Mouse (Mus musculus) heart, postnatal 0 days (tissue): ENCODE data around the gene Lpin1. TPM values are rescaled to one million over a fixed set of nuclear protein-coding genes. Genes with fewer than 3 reads are reported as not detected.

Source experiments
- ATAC-seq: fragments of 200-750 bp; cut with Nextera tagmentation; 2 replicates; pipeline ENCODE4 v1.8.0; 2017; ENCODE audit warnings: low read depth, moderate number of reproducible peaks, moderate library complexity; ENCODE audit not compliant: insufficient read depth
- DNase-seq: peaks from one replicate; pipeline ENCODE4 v3.0.0-alpha.2; 2016; ENCODE audit warnings: low spot score
- H3K27ac ChIP-seq: fragments of 300-500 bp; sonication (generic); 2 replicates; pipeline ENCODE4 v1.5.1; 2014; ENCODE audit warnings: low read depth, mild to moderate bottlenecking
- H3K27me3 ChIP-seq: fragments of 300-500 bp; sonication (generic); 2 replicates; pipeline ENCODE4 v1.6.1; 2014; ENCODE audit warnings: low read length, mixed read lengths; ENCODE audit not compliant: control insufficient read depth, insufficient read depth
- H3K36me3 ChIP-seq: fragments of 300-500 bp; sonication (generic); replicated peaks from 2 replicates; pipeline ENCODE4 v1.6.1; 2014; ENCODE audit warnings: low read length, mixed read lengths; ENCODE audit not compliant: control insufficient read depth, insufficient read depth
- H3K4me1 ChIP-seq: fragments of 300-500 bp; sonication (generic); 2 replicates; pipeline ENCODE4 v1.6.1; 2014; ENCODE audit warnings: antibody characterized with exemption; ENCODE audit not compliant: control insufficient read depth, insufficient read depth
- H3K4me2 ChIP-seq: fragments of 300-500 bp; sonication (generic); 2 replicates; pipeline ENCODE4 v1.6.1; 2014; ENCODE audit warnings: low read depth, mild to moderate bottlenecking, low read length, moderate library complexity
- H3K4me3 ChIP-seq: fragments of 300-500 bp; sonication (generic); 2 replicates; pipeline ENCODE4 v1.5.1; 2014; ENCODE audit warnings: low read depth, low read length
- H3K9ac ChIP-seq: fragments of 300-500 bp; sonication (generic); replicated peaks from 2 replicates; pipeline ENCODE4 v1.6.1; 2014; ENCODE audit warnings: low read depth, low read length, mixed read lengths
- H3K9me3 ChIP-seq: fragments of 300-500 bp; sonication (generic); replicated peaks from 2 replicates; pipeline ENCODE4 v1.6.1; 2016; ENCODE audit warnings: low read length; ENCODE audit not compliant: control insufficient read depth
- CTCF ChIP-seq: IDR thresholded peaks from 2 replicates; pipeline ENCODE4 v1.5.1; 2016; ENCODE audit warnings: antibody characterized with exemption, control low read depth, low read depth
- EP300 ChIP-seq: IDR thresholded peaks from 2 replicates; pipeline ENCODE4 v1.6.1; 2016; ENCODE audit warnings: antibody characterized with exemption, low read depth
- WGBS: fragments of 180-500 bp; shearing (Covaris S2); extraction: QIAGEN DNeasy Blood & Tissue Kit; methylation state at CpG from one replicate; pipeline ENCODE4 v1.1.7; 2014; 5-methylcytosine and 5-hydroxymethylcytosine counted together
- polyA plus RNA-seq: library from polyadenylated mRNA; unstranded; fragments of >200 nt; fragmentation: Nextera tagmentation; extraction: Ambion mirVana; gene quantifications from 2 replicates; pipeline ENCODE4 v1.2.1, GENCODE M21; 2015
- total RNA-seq: library from RNA; depleted of rRNA; stranded (reverse); fragments of >200 nt; gene quantifications from 2 replicates; pipeline ENCODE4 v1.2.3, GENCODE M21; 2014; ENCODE audit warnings: low replicate concordance

The Lpin1 gene
- total and polyA plus RNA-seq, 2 experiments from 2014 or later, result 11.1 to 24.8 TPM

DNA sequence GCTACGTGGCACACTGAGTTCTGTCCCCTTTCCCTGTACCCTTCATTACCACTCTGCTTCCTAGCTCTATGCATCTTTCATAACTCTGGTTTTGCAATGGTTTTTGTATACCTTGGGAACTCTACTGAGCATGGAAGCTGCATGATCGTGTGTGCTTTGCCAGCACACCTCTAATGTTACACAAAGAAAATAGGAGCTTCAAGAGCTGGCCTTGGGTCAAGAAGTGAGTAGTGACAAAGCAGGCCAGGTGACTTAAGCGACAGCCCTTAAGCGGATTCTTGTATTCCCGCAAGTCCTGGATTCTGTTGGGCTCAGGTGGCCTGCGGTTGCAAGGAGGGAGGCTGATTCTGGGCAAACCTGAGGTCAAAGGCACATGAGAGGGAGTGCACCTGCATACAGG lies 37.5 kb upstream of the Lpin1 start:
- 92% methylated on average over 6 of the region's 6 CpGs for WGBS
- TF ChIP-seq EP300, result no peak
- TF ChIP-seq CTCF, result no peak

DNA sequence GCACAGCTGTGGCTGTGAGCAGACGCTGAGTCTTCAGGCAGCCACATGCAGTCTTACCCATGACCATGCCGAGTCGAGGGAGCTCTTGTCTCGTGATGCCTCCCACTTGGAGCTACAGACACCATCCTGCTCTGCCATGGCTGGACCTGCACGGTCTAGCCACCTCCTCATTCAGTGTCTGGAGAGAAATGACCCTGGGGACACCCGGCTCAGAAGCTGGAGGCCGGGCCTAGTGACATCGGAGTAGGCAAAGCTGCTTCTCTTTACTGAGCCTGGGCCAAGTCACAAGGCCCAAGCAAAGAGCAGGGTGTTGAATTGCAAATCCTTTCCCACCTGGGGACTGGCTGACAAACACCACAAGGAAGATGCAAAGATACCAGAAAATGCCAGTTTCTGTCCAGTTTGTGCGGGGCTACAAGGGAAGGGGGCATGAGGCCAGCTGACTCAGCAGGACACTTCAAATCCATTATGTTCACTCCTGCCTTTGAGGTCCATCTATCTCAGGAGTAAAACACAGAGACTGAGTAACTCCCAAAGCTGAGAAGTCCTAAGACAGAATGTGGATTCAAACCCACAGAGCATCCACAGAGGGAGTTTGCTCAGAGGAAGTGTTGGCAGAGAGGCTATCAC lies 36.1 kb upstream of the Lpin1 start:
- no peaks in the 10 kb centered on the region for H3K27me3 ChIP-seq
- peaks cover 40% of the 10 kb centered on the region for H3K4me1 ChIP-seq
- H3K4me2 ChIP-seq, result no peak overlapping the region
- no peaks in the 10 kb centered on the region for H3K9me3 ChIP-seq
- DNase-seq (no peak), ATAC-seq (no peak)
- no peak overlapping the region for H3K4me3 ChIP-seq
- no peak overlapping the region for H3K27ac ChIP-seq
- 35% methylated on average over 9 of the region's 9 CpGs for WGBS
- no peak for TF ChIP-seq EP300
- no peak for TF ChIP-seq CTCF
- H3K9ac ChIP-seq, result no peak overlapping the region
- H3K36me3 ChIP-seq, result no peaks in the 10 kb centered on the region

More for the DNA sequence above, 37.5 kb upstream of the Lpin1 start:
- Histone ChIP-seq H3K4me2 (no peak overlapping the region), H3K36me3 (no peaks in the 10 kb centered on the region), H3K27ac (no peak overlapping the region), H3K9me3 (no peaks in the 10 kb centered on the region), H3K9ac (no peak overlapping the region), H3K4me1 (peaks cover 35% of the 10 kb centered on the region), H3K4me3 (no peak overlapping the region), H3K27me3 (peaks cover 3% of the 10 kb centered on the region; the same call in 1 of the 2 replicates)
- ATAC-seq (no peak), DNase-seq (no peak)

DNA sequence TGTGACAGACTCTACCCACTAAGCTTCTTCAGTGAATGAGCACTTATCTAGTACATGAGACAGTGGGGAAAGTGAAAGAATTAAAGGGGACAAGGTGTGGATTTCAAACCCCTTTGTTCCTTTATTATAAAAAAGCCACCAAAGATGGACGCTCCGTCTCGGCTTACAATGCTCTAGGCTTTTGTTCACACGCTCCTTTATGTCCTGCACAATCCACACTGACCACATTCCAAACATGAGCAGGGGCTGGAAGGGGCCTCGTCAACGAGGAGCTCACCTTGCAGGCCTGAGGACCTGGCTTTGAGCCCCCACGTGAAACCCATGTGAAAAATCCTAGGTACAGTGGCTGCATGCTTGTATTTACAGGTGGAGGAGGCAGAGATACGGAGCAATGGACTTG lies 33.9 kb upstream of the Lpin1 start:
- Histone ChIP-seq H3K4me2 (no peak overlapping the region), H3K9me3 (no peaks in the 10 kb centered on the region), H3K27me3 (no peaks in the 10 kb centered on the region), H3K4me3 (no peak overlapping the region), H3K27ac (peak overlapping the region; percentile 84; the same call in 1 of the 2 replicates), H3K9ac (no peak overlapping the region), H3K36me3 (no peaks in the 10 kb centered on the region), H3K4me1 (peaks cover 43% of the 10 kb centered on the region)
- TF ChIP-seq CTCF (no peak), EP300 (no peak)
- 65% methylated on average over 8 of the region's 8 CpGs for WGBS
- ATAC-seq, result no peak
- DNase-seq, result no peak

DNA sequence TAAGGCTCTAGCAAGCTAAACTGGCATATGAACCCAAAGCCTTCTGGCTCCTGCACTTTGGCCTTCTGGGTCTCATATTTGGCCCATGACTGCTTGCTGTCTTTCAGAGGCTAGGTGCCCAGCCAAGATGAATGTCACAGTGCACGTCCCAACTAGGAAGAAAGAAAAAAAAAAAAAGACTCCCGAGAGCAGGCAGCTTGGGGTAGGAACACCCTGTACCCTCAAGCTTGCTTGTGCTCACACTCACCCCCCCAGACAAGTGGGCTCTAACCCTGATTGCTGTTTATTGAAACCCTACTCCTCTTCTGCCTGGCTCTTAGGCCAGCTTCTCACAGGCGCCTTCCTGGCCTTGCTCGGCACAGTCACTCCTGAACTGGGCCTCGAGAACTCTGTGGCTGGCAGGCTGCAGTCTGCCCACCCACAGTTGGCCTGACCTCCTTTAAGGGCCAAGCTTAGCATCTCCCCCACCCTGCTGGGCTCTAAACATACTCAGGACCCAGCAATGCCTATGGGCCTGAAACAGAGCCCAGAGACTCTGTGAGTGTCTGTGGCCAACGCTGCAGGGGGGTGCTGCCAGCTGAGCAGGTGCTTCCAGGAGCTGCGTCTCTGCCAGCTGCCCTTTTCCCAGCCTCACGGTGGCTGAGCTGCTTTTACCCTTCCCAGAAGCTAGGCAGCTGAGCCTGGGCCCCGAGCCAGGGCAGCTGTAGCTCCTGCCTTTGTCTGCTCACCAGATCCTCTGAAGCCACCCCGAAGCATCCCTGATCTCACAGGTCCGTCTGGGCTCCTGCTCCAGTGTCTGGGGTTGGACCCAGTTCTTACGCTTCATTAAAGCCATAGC lies 33.0 kb upstream of the Lpin1 start:
- H3K36me3 ChIP-seq, result no peaks in the 10 kb centered on the region
- TF ChIP-seq EP300 (no peak), CTCF (no peak)
- DNase-seq (peak; percentile 76), ATAC-seq (peak; percentile 72)
- H3K9ac ChIP-seq, result 0 out of 2 replicates have a peak overlapping the region, but pooled peaks have one; percentile 15
- peak overlapping the region; percentile 84 for H3K27ac ChIP-seq
- H3K4me2 ChIP-seq, result no peak overlapping the region
- H3K9me3 ChIP-seq, result no peaks in the 10 kb centered on the region
- no peak overlapping the region for H3K4me3 ChIP-seq
- H3K27me3 ChIP-seq, result no peaks in the 10 kb centered on the region
- WGBS, result 28% methylated on average over 12 of the region's 12 CpGs
- peaks cover 44% of the 10 kb centered on the region for H3K4me1 ChIP-seq

DNA sequence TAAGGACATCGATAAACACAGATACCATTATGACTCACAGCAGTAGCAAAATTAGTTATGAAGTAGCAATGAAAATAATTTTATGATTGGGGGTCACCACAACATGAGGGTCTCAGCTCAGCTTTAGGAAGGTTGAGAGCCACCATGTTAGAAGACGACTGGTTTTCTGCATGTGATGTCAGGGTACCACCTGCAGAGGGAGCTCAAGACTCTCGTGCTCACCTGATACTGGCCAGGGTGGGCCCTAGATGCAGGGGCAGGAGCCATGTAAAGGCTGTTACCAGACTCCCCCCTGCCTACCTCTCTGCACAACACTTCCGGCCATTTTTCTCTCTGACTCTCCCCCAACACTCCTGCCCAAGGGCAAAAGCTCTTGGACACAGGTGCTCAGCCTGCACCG lies 31.2 kb upstream of the Lpin1 start:
- DNase-seq, result no peak
- H3K27ac ChIP-seq, result no peak overlapping the region
- no peak for ATAC-seq
- H3K27me3 ChIP-seq, result no peaks in the 10 kb centered on the region
- no peaks in the 10 kb centered on the region for H3K9me3 ChIP-seq
- WGBS, result 67% methylated on average over 5 of the region's 5 CpGs
- no peak overlapping the region for H3K4me3 ChIP-seq
- no peak overlapping the region for H3K9ac ChIP-seq
- no peak for TF ChIP-seq EP300
- peak; percentile 41 for TF ChIP-seq CTCF
- no peaks in the 10 kb centered on the region for H3K36me3 ChIP-seq
- H3K4me2 ChIP-seq, result no peak overlapping the region
- H3K4me1 ChIP-seq, result peaks cover 47% of the 10 kb centered on the region
